Mouse (Mus musculus): ENCODE data around the gene Orai2.

DNA sequence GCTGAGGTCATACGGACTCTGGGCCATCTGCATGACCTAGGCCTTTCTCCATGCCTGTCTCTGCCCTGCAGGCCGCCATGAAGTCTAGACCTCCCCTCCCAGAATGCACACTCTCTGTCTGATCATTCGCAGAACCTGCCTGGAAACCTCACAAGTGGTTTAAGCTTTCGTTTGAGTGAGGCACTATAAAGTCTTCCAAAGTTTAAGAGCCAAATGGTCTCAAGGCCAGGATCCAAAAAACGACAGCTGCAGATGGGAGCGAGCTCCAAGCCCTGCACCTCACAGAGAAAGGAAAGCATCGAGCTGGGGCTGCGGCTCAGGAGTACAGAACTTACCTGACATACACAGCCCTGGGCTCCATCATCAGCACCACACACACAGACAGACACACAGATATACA is 18.1 kb downstream of the Orai2 start:
- TF ChIP-seq POLR2A (IDR thresholded peaks at IDR 0.05; ENCODE audit: control insufficient read depth, low read depth, low read length) = no peak
- no peak for TF ChIP-seq CTCF (IDR thresholded peaks at IDR 0.05; ENCODE audit: control insufficient read depth, insufficient read depth, insufficient replicate concordance, low read depth, low read length)

Data from testis, adult 2 months (tissue).